Mouse (Mus musculus): ENCODE results near the gene Ovol2.

Ovol2 gene

GRCm38 (mm10) chr2:144268446-144269305 is 63.3 kb downstream of the Ovol2 start:
- ATAC-seq (ENCODE audit: low TSS enrichment) = no peak

GRCm38 (mm10) chr2:144267731-144268015 is 64.3 kb downstream of the Ovol2 start:
- ATAC-seq (ENCODE audit: low TSS enrichment) = peak; percentile 12; the same call in 1 of the 2 replicates

- no peak for ATAC-seq (ENCODE audit: low TSS enrichment)
These were observed 64.8 kb downstream of the Ovol2 start for GRCm38 (mm10) chr2:144267004-144267730.

GRCm38 (mm10) chr2:144265916-144266683 is 65.8 kb downstream of the Ovol2 start:
- no peak for ATAC-seq (ENCODE audit: low TSS enrichment)

- no peak for ATAC-seq (ENCODE audit: low TSS enrichment)
These were observed 66.8 kb downstream of the Ovol2 start for GRCm38 (mm10) chr2:144265120-144265488.

- ATAC-seq (ENCODE audit: low TSS enrichment) = no peak
These were observed 67.4 kb downstream of the Ovol2 start for GRCm38 (mm10) chr2:144264398-144265119.

GRCm38 (mm10) chr2:144262837-144263236 is 69.1 kb downstream of the Ovol2 start:
- no peak for ATAC-seq (ENCODE audit: low TSS enrichment)

Data from frontal cortex, adult (tissue).